Mouse (Mus musculus) midbrain, embryonic 14.5 days (tissue): ENCODE measurements at regions not wholly inside any gene's neighbourhood (a gene's known extent, or its start where the extent isn't known, plus 50 kb on each side); places are given as distances from the start of the nearest gene placed in this dataset.

Experiments
- ATAC-seq: fragments of 200-750 bp; cut with Nextera tagmentation; 2 replicates; pipeline ENCODE4 v1.8.0; 2017; ENCODE audit warnings: moderate number of reproducible peaks, moderate library complexity; ENCODE audit not compliant: low FRiP score, low TSS enrichment
- DNase-seq: peaks from one replicate; pipeline ENCODE4 v3.0.0-alpha.2; 2015
- H3K27ac ChIP-seq: fragments of 300-500 bp; sonication (generic); replicated peaks from 2 replicates; pipeline ENCODE4 v1.5.1; 2014; ENCODE audit warnings: mild to moderate bottlenecking, low read depth, low read length, moderate library complexity
- H3K27me3 ChIP-seq: fragments of 300-500 bp; sonication (generic); 2 replicates; pipeline ENCODE4 v1.6.1; 2014; ENCODE audit warnings: low read length, control low read depth, mixed read lengths; ENCODE audit not compliant: control insufficient read depth, insufficient read depth
- H3K36me3 ChIP-seq: fragments of 300-500 bp; sonication (generic); 2 replicates; pipeline ENCODE4 v1.6.1; 2014; ENCODE audit warnings: low read length, control low read depth; ENCODE audit not compliant: control insufficient read depth, insufficient read depth
- H3K4me1 ChIP-seq: fragments of 300-500 bp; sonication (generic); 2 replicates; pipeline ENCODE4 v1.6.1; 2014; ENCODE audit warnings: mild to moderate bottlenecking, antibody characterized with exemption, low read length, control low read depth; ENCODE audit not compliant: control insufficient read depth, insufficient read depth
- H3K4me2 ChIP-seq: fragments of 300-500 bp; sonication (generic); 2 replicates; pipeline ENCODE4 v1.6.1; 2014; ENCODE audit warnings: mild to moderate bottlenecking, low read length, moderate library complexity
- H3K4me3 ChIP-seq: fragments of 300-500 bp; sonication (generic); replicated peaks from 2 replicates; pipeline ENCODE4 v1.5.1; 2014; ENCODE audit warnings: low read depth, low read length
- H3K9ac ChIP-seq: fragments of 300-500 bp; sonication (generic); replicated peaks from 2 replicates; pipeline ENCODE4 v1.6.1; 2014; ENCODE audit warnings: mild to moderate bottlenecking, low read length, moderate library complexity
- H3K9me3 ChIP-seq: fragments of 300-500 bp; sonication (generic); 2 replicates; pipeline ENCODE4 v1.6.1; 2016; ENCODE audit warnings: low read length, control low read depth, mixed read lengths; ENCODE audit not compliant: control insufficient read depth
- WGBS: fragments of 180-500 bp; shearing (Covaris S2); extraction: QIAGEN DNeasy Blood & Tissue Kit; methylation state at CpG from one replicate; pipeline ENCODE4 v1.1.7; 2014; 5-methylcytosine and 5-hydroxymethylcytosine counted together

GRCm38 (mm10) chr15:96944741-96945140 lies 111.0 kb downstream of the Slc38a4 start:
- Histone ChIP-seq H3K4me3 (no peak overlapping the region), H3K9ac (no peak overlapping the region), H3K27ac (no peak overlapping the region), H3K27me3 (no peaks in the 10 kb centered on the region), H3K4me2 (no peak overlapping the region), H3K4me1 (no peaks in the 10 kb centered on the region), H3K9me3 (no peaks in the 10 kb centered on the region), H3K36me3 (no peaks in the 10 kb centered on the region)
- WGBS = 97% methylated on average over 4 of the region's 4 CpGs
- ATAC-seq (no peak), DNase-seq (no peak)

- no peaks in the 10 kb centered on the region for H3K9me3 ChIP-seq
- no peak overlapping the region for H3K4me3 ChIP-seq
- no peaks in the 10 kb centered on the region for H3K4me1 ChIP-seq
- no peaks in the 10 kb centered on the region for H3K36me3 ChIP-seq
- H3K27me3 ChIP-seq = no peaks in the 10 kb centered on the region
- no peak overlapping the region for H3K4me2 ChIP-seq
- ATAC-seq (no peak), DNase-seq (no peak)
- WGBS = 86% methylated on average over 4 of the region's 4 CpGs
- no peak overlapping the region for H3K9ac ChIP-seq
- H3K27ac ChIP-seq = no peak overlapping the region
These were observed 113.1 kb downstream of the Slc38a4 start for GRCm38 (mm10) chr15:96942651-96943050.

GRCm38 (mm10) chr15:96938406-96938805 lies 117.3 kb downstream of the Slc38a4 start:
- 77% methylated on average over 4 of the region's 4 CpGs for WGBS
- no peaks in the 10 kb centered on the region for H3K27me3 ChIP-seq
- ATAC-seq (no peak), DNase-seq (no peak)
- no peaks in the 10 kb centered on the region for H3K9me3 ChIP-seq
- H3K4me3 ChIP-seq = no peak overlapping the region
- no peaks in the 10 kb centered on the region for H3K4me1 ChIP-seq
- H3K9ac ChIP-seq = no peak overlapping the region
- H3K36me3 ChIP-seq = no peaks in the 10 kb centered on the region
- H3K27ac ChIP-seq = no peak overlapping the region
- H3K4me2 ChIP-seq = no peak overlapping the region

- ATAC-seq (no peak), DNase-seq (no peak)
- 77% methylated on average over 6 of the region's 6 CpGs for WGBS
- Histone ChIP-seq H3K27ac (no peak overlapping the region), H3K9ac (no peak overlapping the region), H3K9me3 (no peaks in the 10 kb centered on the region), H3K27me3 (no peaks in the 10 kb centered on the region), H3K4me2 (no peak overlapping the region), H3K4me3 (no peak overlapping the region), H3K36me3 (no peaks in the 10 kb centered on the region), H3K4me1 (no peaks in the 10 kb centered on the region)
These were observed 118.1 kb downstream of the Slc38a4 start for GRCm38 (mm10) chr15:96937623-96938022.

- peak overlapping the region; percentile 14; the same call in 1 of the 2 replicates for H3K4me3 ChIP-seq
- H3K27ac ChIP-seq = no peak overlapping the region
- H3K27me3 ChIP-seq = no peaks in the 10 kb centered on the region
- DNase-seq = peak; percentile 98
- peak; percentile 67; the same call in 1 of the 2 replicates for ATAC-seq
- peak overlapping the region; percentile 51 for H3K4me2 ChIP-seq
- no peaks in the 10 kb centered on the region for H3K9me3 ChIP-seq
- H3K9ac ChIP-seq = peak overlapping the region; percentile 27; the same call in 1 of the 2 replicates
- no peaks in the 10 kb centered on the region for H3K4me1 ChIP-seq
- no peaks in the 10 kb centered on the region for H3K36me3 ChIP-seq
- WGBS = 8% methylated on average over 18 of the region's 18 CpGs
These were observed 118.9 kb downstream of the Slc38a4 start for GRCm38 (mm10) chr15:96936705-96937346.

- no peak; the same call in 1 of the 2 replicates for ATAC-seq
- Histone ChIP-seq H3K27ac (no peak overlapping the region), H3K4me2 (peak overlapping the region; percentile 51), H3K4me1 (no peaks in the 10 kb centered on the region), H3K27me3 (no peaks in the 10 kb centered on the region), H3K9ac (0 out of 2 replicates have a peak overlapping the region, but pooled peaks have one; percentile 27), H3K36me3 (no peaks in the 10 kb centered on the region), H3K4me3 (no peak overlapping the region), H3K9me3 (no peaks in the 10 kb centered on the region)
- no peak for DNase-seq
- 89% methylated on average over 5 of the region's 5 CpGs for WGBS
These were observed 119.5 kb downstream of the Slc38a4 start for GRCm38 (mm10) chr15:96936216-96936615.

GRCm38 (mm10) chr15:96933451-96933850 lies 122.3 kb downstream of the Slc38a4 start:
- Histone ChIP-seq H3K27ac (no peak overlapping the region), H3K4me3 (no peak overlapping the region), H3K4me1 (no peaks in the 10 kb centered on the region), H3K27me3 (no peaks in the 10 kb centered on the region), H3K9me3 (no peaks in the 10 kb centered on the region), H3K4me2 (no peak overlapping the region), H3K9ac (no peak overlapping the region), H3K36me3 (no peaks in the 10 kb centered on the region)
- ATAC-seq (no peak), DNase-seq (no peak)
- WGBS = 42% methylated on average over 3 of the region's 3 CpGs

- 81% methylated on average over 6 of the region's 6 CpGs for WGBS
- no peak overlapping the region for H3K4me3 ChIP-seq
These were observed 125.2 kb downstream of the Slc38a4 start for GRCm38 (mm10) chr15:96930531-96930930.

GRCm38 (mm10) chr15:96929788-96930187 lies 126.0 kb downstream of the Slc38a4 start:
- no peaks in the 10 kb centered on the region for H3K9me3 ChIP-seq
- H3K27ac ChIP-seq = no peak overlapping the region
- no peaks in the 10 kb centered on the region for H3K4me1 ChIP-seq
- H3K4me3 ChIP-seq = no peak overlapping the region
- H3K9ac ChIP-seq = no peak overlapping the region
- 80% methylated on average over 4 of the region's 4 CpGs for WGBS
- no peak for ATAC-seq
- DNase-seq = no peak
- H3K4me2 ChIP-seq = no peak overlapping the region
- H3K36me3 ChIP-seq = no peaks in the 10 kb centered on the region
- no peaks in the 10 kb centered on the region for H3K27me3 ChIP-seq

More at GRCm38 (mm10) chr15:96930531-96930930, 125.2 kb downstream of the Slc38a4 start:
- no peak for DNase-seq
- Histone ChIP-seq H3K9me3 (no peaks in the 10 kb centered on the region), H3K9ac (no peak overlapping the region), H3K36me3 (no peaks in the 10 kb centered on the region), H3K27me3 (no peaks in the 10 kb centered on the region), H3K27ac (no peak overlapping the region), H3K4me2 (no peak overlapping the region), H3K4me1 (no peaks in the 10 kb centered on the region)
- no peak for ATAC-seq
